Mouse (Mus musculus) kidney, postnatal 4 days (tissue): Measurements from ENCODE around the gene Nlgn2.
"Not testable (repeated sequence)": the region's sequence is repeated elsewhere in the genome, so short reads cannot be mapped to it uniquely, and the experiment has no call there.

Source experiments
- DNase-seq, 2 experiments: peaks; one replicate each; pipeline ENCODE4 v3.0.0; 2021; ENCODE audit warnings: mixed read lengths in 2 of 2

Nlgn2 gene

DNA sequence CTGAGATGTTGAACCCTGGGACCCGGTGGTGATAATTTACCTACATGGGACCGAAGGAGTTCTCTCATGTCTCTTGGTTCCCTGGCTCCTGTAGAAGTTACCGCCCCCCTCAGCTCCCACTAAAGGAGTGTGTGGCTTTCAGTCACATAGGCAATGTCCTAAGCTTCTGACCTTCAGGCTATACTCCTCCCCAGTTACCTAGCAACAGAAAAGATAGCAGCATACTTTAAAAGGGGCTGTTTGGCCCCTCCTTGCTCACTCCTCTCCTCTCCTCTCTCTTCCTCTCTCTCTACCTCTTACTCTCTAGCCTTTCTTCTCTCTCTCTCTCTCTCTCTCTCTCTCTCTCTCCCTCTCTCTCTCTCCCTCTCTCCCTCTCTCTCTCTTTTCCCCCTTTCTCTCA, 26.1 kb upstream of the Nlgn2 start:
- DNase-seq: not testable (repeated sequence)

DNA sequence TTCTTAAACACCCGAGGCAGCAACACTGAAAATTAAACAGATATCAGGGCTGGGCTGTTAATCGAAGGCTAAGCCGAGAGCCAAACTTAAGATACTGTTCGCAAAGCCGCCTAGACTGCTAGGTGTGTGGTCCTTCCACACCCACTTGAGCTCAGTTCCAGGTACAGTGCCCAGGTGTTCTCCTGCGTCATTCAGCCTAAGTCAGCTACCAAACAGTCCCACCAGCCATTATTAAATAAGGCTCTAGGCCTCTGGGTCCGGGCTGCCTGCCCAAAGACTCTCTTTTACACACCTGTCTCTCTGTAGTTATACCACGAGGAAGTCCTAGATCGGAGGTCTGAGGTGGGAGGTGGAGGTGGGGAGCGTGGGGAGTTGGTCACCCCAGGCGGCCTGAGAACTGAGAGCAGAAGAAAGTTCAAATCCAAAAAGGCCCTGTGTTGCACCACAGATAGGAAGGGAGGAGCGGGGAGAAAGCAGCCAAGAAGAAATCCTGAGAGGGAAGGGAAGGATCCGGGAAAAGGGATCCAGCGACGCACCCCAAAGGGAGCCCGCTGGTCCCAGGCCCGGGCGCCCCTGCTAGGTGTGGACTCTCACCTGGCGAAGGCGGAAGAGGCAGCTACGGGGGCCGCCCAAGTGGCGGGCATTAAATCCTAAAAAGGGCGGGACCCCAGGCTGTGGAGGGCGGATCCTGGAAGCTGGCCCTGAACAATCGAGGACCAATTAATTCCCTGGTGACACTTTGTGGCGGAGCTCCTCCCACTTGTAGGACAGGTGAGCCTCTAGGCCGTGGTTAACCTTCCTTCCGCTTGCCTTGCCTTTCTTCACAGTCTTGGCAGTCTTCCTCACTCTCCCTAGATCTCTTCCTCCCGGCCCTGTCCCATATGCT, 20.8 kb upstream of the Nlgn2 start, which contains the start of gene Tnk1:
Gene Tnk1, minus strand, starts transcription at position 618 of the 886 bp plus-strand sequence.
- peak; percentile 51 to 70 for DNase-seq

DNA sequence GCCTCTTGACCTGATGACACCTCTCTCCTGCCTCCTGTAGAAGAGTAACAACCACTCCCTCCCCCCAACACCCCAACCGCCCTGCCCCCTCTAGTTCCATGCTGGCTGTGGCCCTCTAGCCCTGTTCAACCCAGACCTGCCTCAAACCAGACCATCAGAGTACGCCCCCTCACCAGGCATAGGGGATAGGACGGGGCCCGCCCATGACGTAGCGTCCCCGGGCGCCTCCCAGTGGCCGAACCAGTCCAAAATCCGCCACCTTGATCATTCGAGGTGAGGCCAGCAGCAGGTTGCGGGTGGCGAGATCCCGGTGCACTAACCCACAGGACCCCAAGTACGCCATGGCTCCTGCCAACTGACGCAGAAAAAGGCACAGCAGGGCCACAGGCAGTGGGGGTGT, 17.8 kb upstream of the Nlgn2 start:
- DNase-seq: peak; percentile 73 to 80

DNA sequence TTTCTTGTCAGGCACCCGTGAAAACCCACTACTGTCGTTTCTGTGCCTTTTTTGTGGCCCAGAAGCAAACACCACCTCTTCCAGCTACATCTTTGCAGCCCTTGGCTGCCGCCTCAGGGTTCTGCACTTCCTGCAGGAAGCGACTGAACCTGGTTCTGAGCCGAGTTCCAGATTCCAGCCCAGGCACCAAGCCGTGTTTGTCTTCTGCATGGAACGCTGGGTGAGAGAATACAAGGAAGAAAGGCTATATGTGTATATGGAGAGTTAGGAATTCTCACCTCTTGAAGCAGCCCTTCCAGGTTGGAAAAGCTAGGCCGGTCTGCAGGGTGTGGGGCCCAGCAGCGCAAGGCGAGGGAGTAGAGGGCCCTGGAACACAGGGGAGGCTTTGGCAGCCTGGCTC, 17.1 kb upstream of the Nlgn2 start:
- DNase-seq: no peak

DNA sequence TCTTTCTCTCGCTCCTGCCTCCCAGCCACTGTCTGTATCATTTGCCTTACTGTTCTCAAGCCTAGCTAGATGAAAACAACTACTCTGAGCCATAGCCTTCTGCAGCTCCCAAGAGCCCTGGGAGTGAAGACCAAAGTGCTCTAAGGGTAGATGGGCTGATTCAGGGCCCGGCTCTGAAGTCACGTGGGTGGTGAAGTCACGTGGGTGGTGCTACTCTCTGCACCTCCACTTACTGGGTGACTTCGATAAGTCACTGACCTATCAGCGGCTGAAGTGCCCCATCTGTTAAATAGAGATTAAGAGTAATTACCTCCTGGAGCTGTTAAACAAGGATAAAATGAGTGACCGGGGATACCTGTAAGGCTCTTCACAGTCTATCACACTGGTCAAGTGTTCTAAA, 16.4 kb upstream of the Nlgn2 start:
- DNase-seq: no peak

DNA sequence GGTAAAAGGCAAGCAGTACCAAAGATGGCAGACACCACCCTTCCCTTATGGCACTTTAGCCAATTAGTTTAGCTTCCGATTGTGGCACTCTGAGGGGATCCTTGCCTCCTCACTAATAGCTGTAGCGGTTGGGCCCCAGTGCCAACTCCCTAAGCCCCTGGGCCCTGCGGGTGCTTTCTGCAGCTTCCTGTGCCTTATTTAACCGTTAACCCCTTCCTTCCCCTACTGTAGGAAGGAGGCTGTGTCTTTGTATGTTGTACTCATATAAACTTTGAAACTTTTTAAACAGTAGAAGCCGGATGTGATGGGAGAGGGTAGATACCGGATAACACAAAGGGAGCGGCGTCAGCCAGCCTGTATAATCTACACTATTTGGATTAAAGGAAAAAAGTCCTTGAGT, 13.2 kb upstream of the Nlgn2 start:
- DNase-seq: no peak

DNA sequence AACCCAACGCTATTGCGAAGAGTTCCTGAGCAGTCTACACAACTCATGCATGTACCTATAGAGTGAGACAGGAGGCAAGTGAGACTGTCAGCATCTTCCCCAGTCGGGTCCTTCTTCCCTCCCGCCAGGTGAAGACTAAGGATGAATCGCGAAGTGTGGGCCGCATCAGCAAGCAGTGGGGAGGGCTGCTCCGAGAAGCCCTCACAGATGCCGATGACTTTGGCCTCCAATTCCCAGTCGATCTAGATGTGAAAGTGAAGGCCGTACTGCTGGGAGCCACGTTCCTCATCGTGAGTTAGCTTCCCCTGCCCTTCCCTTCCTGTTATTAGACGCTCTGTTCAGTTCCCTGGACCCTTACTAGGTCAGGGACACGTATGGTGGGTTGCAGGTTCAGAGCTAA, 12.3 kb upstream of the Nlgn2 start:
- DNase-seq: no peak

DNA sequence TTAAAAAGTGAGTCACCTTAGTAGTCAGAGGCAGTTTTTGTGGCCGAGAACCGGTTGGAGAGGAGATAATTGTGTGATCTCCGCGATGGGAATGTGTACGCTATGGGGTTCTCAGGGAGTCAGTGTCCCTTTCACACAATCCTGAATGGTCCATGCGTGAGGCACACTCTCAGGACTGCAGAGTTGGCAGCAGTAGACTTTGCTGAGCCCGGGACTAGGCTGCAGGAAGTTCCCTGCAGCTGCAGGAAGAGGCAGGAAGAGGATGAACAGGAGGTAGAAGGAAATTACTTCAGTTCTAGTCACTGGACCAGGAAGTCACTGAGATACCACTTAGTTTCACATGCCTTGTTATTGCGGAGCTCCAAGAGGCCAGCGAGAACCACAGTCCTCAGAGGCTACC, 11.5 kb upstream of the Nlgn2 start:
- no peak for DNase-seq

DNA sequence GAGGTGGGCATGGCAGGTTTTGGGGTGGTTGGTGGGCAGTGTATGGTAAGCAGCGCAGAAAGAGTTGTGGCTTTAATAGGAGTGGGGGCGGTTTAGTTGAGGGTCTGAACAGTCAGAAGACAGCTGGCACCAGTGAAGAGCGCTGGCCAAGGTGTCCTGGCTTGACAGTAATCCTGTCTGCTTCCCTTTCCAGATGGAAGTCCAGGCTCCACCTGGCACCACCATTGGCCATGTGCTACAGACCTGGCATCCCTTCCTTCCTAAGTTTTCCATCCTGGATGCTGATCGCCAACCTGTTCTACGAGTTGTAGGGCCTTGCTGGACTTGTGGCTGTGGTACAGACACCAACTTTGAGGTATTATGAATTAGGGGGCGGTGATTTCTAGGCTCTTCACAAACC, 10.4 kb upstream of the Nlgn2 start:
- DNase-seq: no peak

DNA sequence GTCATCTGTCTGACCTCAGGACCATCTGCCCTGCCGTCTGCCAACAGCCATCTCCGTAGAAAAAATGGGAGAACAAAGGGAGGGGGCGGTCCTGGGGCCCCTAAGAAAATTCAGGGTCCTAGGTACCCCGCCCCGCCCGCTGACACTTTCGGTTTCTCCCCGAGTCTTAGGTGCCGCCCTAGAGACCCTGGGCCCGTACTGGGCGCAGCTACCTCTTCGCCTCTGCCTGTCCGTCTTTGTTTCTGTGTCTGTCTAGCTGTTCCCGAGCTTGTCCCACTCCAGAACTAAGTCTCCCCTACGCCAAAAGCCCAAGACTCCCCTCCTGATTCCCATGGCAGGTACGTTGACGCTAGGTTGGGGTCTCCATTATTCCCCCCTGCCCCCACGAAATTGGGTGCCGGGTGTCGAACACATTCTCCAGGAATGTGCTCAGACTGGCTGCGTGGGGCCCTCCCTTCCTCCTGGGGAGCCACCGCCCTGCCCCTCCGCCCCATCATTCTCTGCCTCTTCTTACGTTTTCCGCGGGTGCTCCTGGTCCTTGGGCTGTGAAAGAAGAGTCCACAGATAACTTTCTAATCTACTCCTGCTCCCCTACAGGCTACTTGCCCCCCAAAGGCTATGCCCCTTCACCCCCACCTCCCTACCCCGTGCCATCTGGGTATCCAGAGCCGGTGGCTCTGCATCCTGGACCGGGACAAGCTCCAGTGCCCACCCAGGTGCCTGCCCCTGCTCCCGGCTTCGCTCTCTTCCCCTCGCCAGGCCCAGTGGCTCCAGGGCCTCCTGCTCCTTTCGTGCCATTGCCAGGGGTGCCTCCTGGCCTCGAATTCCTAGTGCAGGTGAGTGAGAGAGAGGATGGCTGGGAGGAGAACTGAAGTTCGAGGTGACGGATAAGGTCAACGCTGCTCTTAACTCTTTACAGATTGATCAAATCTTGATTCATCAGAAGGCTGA, 9.4 kb upstream of the Nlgn2 start:
- DNase-seq: peak; percentile 39 to 58

DNA sequence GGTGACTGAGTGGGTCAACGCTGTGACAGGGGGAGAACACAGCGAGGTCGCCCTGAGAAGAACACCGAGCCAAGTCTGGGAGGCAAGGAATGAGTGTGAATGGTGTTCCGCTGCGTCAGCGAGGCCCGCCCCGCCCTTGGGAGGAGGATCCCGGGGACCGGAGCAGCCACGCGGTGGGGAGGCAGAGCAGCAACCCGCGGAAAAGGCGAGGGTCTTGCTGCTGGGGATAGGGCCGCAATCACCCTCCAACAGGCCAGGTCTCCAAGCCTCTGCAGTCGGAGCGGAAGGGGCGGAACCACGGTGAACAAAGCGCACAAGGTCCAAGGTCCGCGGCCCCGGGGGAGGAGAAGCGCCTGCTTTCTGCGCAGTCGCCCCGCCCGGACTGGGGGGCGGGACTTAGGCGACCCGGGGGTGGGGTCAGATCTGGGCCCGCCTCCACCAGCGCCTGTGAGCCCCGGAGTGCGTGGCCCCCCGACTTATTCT, 8.7 kb upstream of the Nlgn2 start, which contains the start of gene Plscr3:
Gene Plscr3, plus strand, starts transcription at position 179 of the 483 bp plus-strand sequence.
- peak; percentile 95 to 97 for DNase-seq

DNA sequence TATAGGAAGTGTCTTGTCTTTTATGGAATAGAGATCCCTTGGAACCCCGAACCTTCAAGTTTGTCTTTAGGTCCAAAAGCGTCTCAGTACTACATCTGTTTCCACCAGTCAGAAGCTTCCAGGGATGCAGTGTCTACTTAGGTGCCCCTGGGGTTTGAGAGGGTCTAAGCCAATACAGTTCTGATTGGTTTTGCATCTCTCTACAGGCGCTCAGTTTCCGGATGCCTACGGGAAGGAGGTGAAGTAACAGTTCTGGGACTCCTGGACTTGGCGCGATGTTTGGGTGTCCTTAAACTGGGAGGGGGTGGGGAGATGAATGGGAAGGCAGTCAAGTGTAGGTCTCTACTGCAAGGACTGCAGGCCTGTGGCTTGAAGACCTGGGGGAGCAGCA, 1.1 kb upstream of the Nlgn2 start:
- no peak for DNase-seq

DNA sequence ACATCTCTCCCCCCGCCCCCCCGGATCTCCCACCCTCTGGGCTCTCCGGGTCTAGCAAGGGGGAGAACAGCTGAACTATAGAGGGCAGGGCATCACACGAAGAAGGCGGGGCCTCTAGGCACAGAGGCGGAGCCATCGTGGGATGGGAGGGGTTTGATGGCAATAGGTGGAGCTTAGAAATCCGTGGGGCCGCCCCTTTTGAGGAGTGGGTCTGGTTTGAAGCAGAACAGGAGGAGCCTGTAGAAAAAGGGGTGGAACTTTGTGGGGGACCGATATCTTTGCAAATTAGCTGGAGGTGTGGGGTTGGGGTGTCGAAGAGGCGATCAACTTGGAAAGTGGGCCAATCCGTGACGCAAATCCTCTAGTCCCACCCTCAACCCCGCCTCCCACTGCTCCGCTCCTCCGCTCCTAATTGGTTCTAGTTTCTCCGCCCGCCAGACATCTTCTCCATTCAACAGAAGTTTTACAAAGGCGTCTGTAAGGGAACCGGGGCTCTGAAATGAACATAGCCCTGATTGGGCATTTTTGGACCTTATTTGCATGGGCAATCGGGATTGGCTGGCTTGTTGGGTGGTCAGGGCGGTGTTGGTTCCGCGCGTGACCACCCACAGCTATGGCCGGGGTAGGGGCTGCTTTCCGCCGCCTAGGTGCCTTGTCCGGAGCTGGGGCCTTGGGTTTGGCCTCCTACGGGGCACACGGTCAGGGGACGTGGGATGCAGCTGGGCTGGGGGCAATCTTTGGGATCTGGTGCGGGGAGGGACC, 549 bp upstream of the Nlgn2 start, which contains the start of gene Tmem256:
Gene Tmem256, plus strand, starts transcription at position 563 of the 762 bp plus-strand sequence.
- DNase-seq: peak; percentile 96 to 98

DNA sequence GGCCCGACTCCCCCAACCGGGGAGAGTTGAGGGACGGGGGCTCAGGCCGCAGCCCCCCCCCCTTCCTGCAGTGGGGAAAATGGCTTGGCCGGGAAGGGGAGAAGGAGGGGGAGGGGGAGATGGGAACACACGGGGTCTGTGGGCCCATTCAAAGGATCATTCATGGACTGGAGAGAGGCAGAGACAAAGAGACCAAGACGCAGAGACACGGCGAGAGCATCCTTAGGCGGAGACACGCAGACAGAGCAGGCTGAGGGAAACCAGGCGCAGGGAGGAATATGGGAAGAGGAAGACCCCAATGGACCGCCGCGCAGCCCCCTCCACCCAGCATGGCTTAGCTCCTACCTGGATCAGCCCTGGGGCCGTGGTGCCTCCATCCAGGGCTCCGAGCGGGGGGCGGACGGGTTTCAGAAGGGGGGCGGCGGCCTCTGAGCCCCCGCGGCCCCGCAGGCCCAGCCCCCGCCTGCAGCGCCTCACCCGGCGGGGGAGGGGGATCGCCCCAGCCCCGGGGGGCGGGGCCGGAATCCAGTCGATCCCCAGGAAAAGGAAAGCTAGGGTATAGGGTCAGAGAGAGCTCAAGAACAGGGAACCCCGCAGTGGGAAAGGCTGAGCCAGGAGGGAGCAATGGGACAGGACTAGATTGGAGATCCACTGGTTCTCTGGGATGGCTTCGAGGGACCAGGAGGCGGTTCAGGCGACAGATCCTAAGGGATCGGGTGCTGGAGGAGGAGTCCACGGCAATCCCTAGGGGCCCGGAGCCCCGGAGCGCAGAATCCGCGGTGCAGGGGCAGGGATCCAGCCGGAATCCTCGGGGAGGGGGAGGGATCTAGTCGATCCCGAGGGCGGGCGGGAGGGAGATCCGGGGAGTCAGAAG, 644 bp downstream of the Nlgn2 start:
- peak; percentile 49 to 66 for DNase-seq

DNA sequence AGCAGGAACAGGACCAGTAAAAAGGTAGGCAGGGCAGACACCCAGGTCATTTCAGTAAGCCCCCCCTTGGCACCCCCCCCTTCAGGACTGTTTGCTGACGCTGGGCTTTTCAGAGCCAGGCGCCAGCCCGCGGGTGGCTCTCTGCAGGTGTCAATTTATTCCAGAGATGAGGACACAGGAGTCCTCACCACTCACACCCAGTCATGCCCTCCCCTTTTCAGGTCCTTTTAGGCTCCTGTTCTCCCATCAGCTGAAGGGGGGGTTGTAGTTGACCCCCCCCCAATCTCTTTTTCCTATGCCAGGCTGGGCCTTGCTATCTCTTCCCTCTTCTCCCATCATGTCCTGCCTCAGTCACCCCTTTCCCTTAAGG, 1.6 kb downstream of the Nlgn2 start:
- no peak for DNase-seq

DNA sequence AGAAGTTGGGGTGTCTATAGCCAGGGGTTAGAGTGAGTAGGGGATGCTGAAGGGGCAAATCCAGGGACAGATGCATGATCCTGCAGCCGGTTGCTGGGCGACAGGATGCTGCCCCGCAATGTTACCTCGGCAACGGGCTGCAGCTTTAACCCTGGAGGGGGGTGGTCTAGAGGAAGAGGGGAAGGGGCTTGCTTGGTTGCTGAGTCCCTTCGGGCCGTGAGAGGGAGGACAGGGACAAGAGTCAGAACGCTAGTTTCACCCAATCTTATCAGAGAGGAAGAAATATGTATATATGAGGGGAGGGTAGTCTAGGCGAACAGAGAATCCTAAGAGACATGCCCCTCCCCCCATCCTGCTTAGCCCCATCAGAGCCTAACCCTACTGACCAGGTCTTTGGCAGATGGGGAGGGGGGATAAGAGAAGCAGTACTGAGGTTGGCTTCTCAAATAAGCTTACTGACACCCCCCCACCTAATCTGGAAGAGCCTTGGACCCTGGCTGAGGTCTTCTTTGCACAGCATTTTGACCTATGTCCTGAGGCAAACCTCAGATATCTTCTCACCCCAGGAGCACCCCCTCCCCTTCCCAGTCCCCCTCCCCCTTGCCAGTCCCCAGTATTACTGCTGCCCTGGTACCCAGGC, 2.1 kb downstream of the Nlgn2 start:
- DNase-seq: no peak

DNA sequence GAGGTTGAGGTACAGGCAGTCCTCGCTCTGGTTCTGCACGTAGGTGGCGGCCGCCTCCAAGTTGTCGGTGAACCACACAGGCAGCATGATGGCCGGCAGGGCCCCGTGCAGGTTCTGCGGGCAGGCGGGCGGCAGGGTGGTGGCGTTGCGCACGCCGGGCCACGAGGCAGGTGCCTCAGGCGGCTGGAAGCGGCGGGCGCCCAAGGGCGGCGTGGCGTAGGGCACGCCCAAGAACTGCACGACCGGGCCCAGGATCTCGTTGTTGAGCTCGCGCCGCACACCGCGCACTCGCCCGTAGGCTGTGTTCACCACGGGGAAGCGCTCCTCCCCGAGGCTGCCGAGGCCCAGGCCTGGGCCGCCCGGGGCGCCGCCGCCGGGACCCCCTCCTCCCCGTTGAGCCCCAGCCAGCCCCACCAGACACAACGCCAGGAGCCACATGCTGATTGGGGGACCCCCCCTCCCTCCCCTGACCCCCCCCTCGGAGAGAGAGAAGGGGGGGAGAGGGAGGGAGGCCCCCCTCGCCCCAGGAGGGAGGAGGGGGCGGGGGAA, 3.5 kb downstream of the Nlgn2 start:
- peak; percentile 58 to 72 for DNase-seq

DNA sequence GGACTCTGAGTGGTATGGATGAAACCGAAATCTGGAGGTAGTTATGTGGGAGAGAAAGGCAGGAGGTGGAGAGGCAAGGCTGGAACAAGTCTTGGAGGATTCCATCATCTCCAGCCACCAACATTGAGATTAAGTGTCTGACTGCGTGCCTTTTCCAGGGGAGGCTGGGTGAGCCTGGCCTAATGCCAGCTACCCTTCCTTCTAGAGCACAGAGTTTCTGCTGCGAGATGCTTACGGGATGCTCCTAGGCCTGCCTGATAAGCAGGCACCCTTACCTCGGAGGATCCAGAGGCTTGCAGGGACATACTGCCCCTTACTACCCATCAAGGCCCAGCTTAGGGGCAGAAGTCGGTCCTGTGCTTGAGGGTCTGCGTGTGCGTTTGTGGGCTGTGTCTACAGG, 4.0 kb downstream of the Nlgn2 start:
- DNase-seq: no peak

DNA sequence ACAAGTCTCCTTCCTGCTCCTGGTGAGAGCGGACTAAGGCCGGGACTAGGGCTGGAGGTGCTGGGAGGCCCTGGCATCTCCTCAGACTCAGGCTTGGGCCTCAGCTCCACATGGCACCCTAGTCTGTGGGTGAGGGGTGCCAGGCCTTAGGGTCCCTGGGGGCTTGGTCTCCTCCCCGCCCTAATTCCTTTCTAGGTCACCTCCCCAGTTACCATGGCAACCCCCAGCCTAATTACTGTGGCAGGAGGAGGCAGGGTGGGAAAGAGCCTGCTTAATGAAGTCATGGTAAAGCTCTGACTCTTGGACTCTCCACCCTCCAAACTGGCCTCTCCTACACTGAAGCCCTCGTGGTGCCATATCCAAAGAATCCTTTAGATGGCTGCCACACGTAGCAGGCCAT, 8.8 kb downstream of the Nlgn2 start:
- DNase-seq: peak in 1 of 2 experiments; percentile 35

DNA sequence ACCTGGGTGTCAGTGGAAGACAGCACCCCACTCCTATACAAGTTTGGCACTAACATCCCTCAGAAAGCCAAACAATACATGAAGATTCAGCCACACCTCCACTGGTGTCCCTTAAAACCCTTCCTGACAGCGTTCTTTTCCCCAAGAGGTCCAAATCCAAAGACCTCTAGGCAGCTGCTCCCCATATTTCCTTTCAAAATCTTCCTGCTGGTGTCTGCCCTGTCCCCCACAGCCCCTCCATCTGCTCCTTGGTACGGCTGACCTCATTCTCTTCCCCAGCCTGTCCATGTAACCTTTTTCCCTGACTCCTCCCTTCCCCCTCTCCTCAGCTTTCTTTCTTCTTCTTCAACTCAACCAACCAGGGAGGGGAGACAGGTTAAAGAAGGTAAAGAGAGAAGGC, 14.1 kb downstream of the Nlgn2 start:
- no peak for DNase-seq

DNA sequence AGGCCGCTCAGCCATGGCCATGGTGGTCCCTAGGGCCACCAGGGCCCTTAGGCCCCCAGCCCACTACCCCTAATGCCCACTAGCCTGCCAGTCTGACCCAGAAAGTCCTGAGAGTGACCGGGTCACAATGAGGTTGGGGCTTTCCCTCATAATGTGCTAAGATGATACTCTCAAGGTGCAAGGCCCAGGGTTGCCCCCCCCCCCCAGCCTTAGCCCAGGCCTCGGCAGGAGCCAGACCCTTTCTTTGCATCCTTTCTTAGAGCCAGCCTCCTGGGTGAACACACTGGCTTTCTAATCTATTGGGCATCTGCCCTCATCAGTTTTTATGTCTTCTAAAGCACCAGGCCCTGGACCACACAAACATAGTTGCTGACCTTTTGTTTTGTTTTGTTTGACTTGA, 15.5 kb downstream of the Nlgn2 start, which contains the start of gene Spem1:
Gene Spem1, minus strand, starts transcription at position 101 of the 400 bp plus-strand sequence.
- no peak for DNase-seq
